ENCODE assay signal across 8 mouse cellular contexts in genomic region chr14:101946711-101947516, GRCm38 (mm10).
DNase-seq lines count a peak whose midpoint lies in the region; ATAC-seq and TF ChIP-seq lines count a peak whose summit lies in the region.

No protein-coding gene starts in this region.

- H3K36me3 ChIP-seq in embryonic facial prominence, embryonic 10.5 days (replicated peaks): no peaks in the 10 kb centered on the region
- H3K36me3 ChIP-seq in hindbrain, embryonic 14.5 days (replicated peaks; ENCODE audit: control insufficient read depth, insufficient read depth): no peaks in the 10 kb centered on the region
- H3K36me3 ChIP-seq in limb, embryonic 14.5 days (ENCODE audit: control insufficient read depth, insufficient read depth, low read length): no peaks in the 10 kb centered on the region

- H3K9me3 ChIP-seq in embryonic facial prominence, embryonic 10.5 days: no peaks in the 10 kb centered on the region
- H3K9me3 ChIP-seq in hindbrain, embryonic 14.5 days (ENCODE audit: control insufficient read depth, low read length): no peaks in the 10 kb centered on the region
- no peaks in the 10 kb centered on the region for H3K9me3 ChIP-seq in limb, embryonic 14.5 days (ENCODE audit: control insufficient read depth, low read length)

- no peak for TF ChIP-seq POLR2A in limb, embryonic 14.5 days (IDR thresholded peaks at IDR 0.05; ENCODE audit: borderline replicate concordance, extremely low read depth, insufficient read depth, insufficient read length)
- no peak for TF ChIP-seq POLR2A in olfactory bulb, adult 2 months (IDR thresholded peaks at IDR 0.05; ENCODE audit: insufficient read depth, low read depth, low read length)

- H3K9ac ChIP-seq in hindbrain, embryonic 14.5 days: no peak overlapping the region
- H3K9ac ChIP-seq in limb, embryonic 14.5 days (ENCODE audit: low read depth, low read length, severe bottlenecking): no peak overlapping the region

- 62% methylated on average over 21 of the region's 21 CpGs for WGBS in embryonic facial prominence, embryonic 10.5 days
- WGBS in hindbrain, embryonic 14.5 days: 54% methylated on average over 21 of the region's 21 CpGs
- WGBS in limb, embryonic 14.5 days: 50% methylated on average over 21 of the region's 21 CpGs
- 18% methylated on average over 21 of the region's 21 CpGs for WGBS in olfactory bulb, adult 2 months

- DNase-seq in kidney, adult 9 months: peak; percentile 47
- DNase-seq in kidney, adult 18-20 months: no peak
- DNase-seq in R1 (ENCODE audit: low read depth, low spot score): peak; percentile 59
- DNase-seq in embryonic facial prominence, embryonic 10.5 days (ENCODE audit: low spot score): peak; percentile 43
- DNase-seq in hindbrain, embryonic 14.5 days (ENCODE audit: low spot score): peak; percentile 80
- peak; percentile 79 for DNase-seq in limb, embryonic 14.5 days (ENCODE audit: low spot score)
- DNase-seq in spleen, adult 12 weeks (ENCODE audit: low spot score): no peak

- no peak overlapping the region for H3K27ac ChIP-seq in embryonic facial prominence, embryonic 10.5 days (replicated peaks)
- no peak overlapping the region for H3K27ac ChIP-seq in hindbrain, embryonic 14.5 days
- H3K27ac ChIP-seq in limb, embryonic 14.5 days (replicated peaks; ENCODE audit: low read depth, low read length): no peak overlapping the region
- H3K27ac ChIP-seq in olfactory bulb, adult 2 months (ENCODE audit: insufficient read depth, low read depth, low read length): no peak overlapping the region

- TF ChIP-seq CTCF in olfactory bulb, adult 2 months (IDR thresholded peaks at IDR 0.05; ENCODE audit: insufficient read depth, low read depth, low read length): 0 out of 2 replicates have a peak, but pooled peaks have one; percentile 9

- H3K4me2 ChIP-seq in hindbrain, embryonic 14.5 days (replicated peaks): no peak overlapping the region
- H3K4me2 ChIP-seq in limb, embryonic 14.5 days (replicated peaks; ENCODE audit: low read depth, low read length, severe bottlenecking): no peak overlapping the region

- ATAC-seq in hindbrain, embryonic 14.5 days (ENCODE audit: low FRiP score): peak; percentile 64
- no peak for ATAC-seq in limb, embryonic 14.5 days (ENCODE audit: low FRiP score, low read depth)

- peaks cover 3% of the 10 kb centered on the region for H3K4me1 ChIP-seq in embryonic facial prominence, embryonic 10.5 days
- H3K4me1 ChIP-seq in hindbrain, embryonic 14.5 days (replicated peaks; ENCODE audit: control insufficient read depth, insufficient read depth, low read length): no peaks in the 10 kb centered on the region
- peaks cover 4% of the 10 kb centered on the region; the same call in 1 of the 2 replicates for H3K4me1 ChIP-seq in limb, embryonic 14.5 days (ENCODE audit: control insufficient read depth, insufficient read depth, low read length)
- H3K4me1 ChIP-seq in olfactory bulb, adult 2 months (ENCODE audit: control insufficient read depth, insufficient read depth, low read length): 0 out of 2 replicates have a peak, but pooled peaks cover 2% of the 10 kb centered on the region

- H3K4me3 ChIP-seq in embryonic facial prominence, embryonic 10.5 days: no peak overlapping the region
- H3K4me3 ChIP-seq in hindbrain, embryonic 14.5 days (replicated peaks; ENCODE audit: low read length): no peak overlapping the region
- no peak overlapping the region for H3K4me3 ChIP-seq in limb, embryonic 14.5 days (replicated peaks; ENCODE audit: low read length)
- peak overlapping the region; percentile 22 for H3K4me3 ChIP-seq in olfactory bulb, adult 2 months (ENCODE audit: insufficient read depth, low read depth, low read length)

- no peaks in the 10 kb centered on the region for H3K27me3 ChIP-seq in embryonic facial prominence, embryonic 10.5 days (replicated peaks; ENCODE audit: low read depth, poor library complexity, severe bottlenecking)
- no peaks in the 10 kb centered on the region for H3K27me3 ChIP-seq in hindbrain, embryonic 14.5 days (ENCODE audit: control insufficient read depth, insufficient read depth, low read length)
- no peaks in the 10 kb centered on the region for H3K27me3 ChIP-seq in limb, embryonic 14.5 days (ENCODE audit: control insufficient read depth, insufficient read depth, low read length)

Comparison
In these comparisons a context has a peak if more than half of its experiments do, and no peak if none do; other contexts are left out.
1. DNase-seq: peak in kidney, adult 9 months (single experiment), R1 (single experiment), embryonic facial prominence, embryonic 10.5 days (single experiment), hindbrain, embryonic 14.5 days (single experiment) and limb, embryonic 14.5 days (single experiment); none in kidney, adult 18-20 months (single experiment) and spleen, adult 12 weeks (single experiment).